Mouse (Mus musculus) G1E (cell line): Measurements from ENCODE around the gene Serpina1a.
"Not testable (repeated sequence)": the region's sequence is repeated elsewhere in the genome, so short reads cannot be mapped to it uniquely, and the experiment has no call there.

Experiments
- CTCF ChIP-seq: IDR thresholded peaks from 2 replicates; pipeline ENCODE4 v1.5.1; 2012; ENCODE audit warnings: low read depth, low read length, inconsistent platforms, mixed read lengths
- GATA2 ChIP-seq: IDR thresholded peaks from 2 replicates; pipeline ENCODE4 v1.6.1; 2012; ENCODE audit warnings: low read depth, low read length, inconsistent platforms, borderline replicate concordance
- TAL1 ChIP-seq: conservative IDR thresholded peaks from 2 replicates; pipeline ENCODE4 v1.6.1; 2012; ENCODE audit warnings: low read depth, low read length, inconsistent platforms, mixed read lengths

- not testable (repeated sequence) for TF ChIP-seq CTCF, GATA2, TAL1
Observed at GRCm38 (mm10) chr12:103866873-103867272, 3.5 kb upstream of the Serpina1a start.
